Mouse (Mus musculus): ENCODE measurements around the gene Adra2c.

DNA sequence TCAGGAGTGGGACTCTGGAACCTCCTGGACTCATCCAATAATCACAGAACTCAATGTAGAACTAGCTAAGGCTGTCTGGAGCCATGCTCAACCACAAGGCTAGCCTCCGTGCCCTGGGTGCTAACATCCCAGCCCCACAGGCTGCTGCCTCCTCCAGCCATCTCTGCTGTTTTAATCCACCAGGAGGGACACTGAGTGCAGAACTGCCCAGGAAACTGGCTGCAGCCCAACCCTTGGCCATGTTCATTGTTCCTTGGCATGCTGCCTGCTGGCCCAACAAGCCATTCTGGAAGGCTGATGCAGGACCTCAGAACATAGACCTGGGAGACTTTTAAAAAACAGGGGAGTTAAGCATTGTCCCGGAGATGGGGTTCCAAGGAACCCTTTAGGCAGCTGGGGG, 42.5 kb downstream of the Adra2c start:
- TF ChIP-seq CTCF (IDR thresholded peaks at IDR 0.05) (no peak), EP300 (IDR thresholded peaks at IDR 0.05) (no peak)
